Mouse (Mus musculus) MEL (cell line): ENCODE results near the gene Maged2. TPM values are rescaled to one million over a fixed set of nuclear protein-coding genes. Genes with fewer than 3 reads are reported as not detected.
"Not testable (repeated sequence)": the region's sequence is repeated elsewhere in the genome, so short reads cannot be mapped to it uniquely, and the experiment has no call there.

ENCODE experiments used
- DNase-seq: peaks from one replicate; pipeline ENCODE4 v3.0.0; 2011; ENCODE audit warnings: low read depth, low spot score
- H3K27ac ChIP-seq: 2 replicates; pipeline ENCODE4 v1.5.1; 2012; ENCODE audit warnings: low read depth, mild to moderate bottlenecking, control low read depth, low read length, moderate library complexity; ENCODE audit not compliant: control insufficient read depth
- H3K27me3 ChIP-seq, 2 experiments: fragments of 150-350 bp in 1 of 2; sonication (generic) in 1 of 2; 2 replicates each; pipeline ENCODE4 v1.6.1; 2012; ENCODE audit warnings: low read length in 2 of 2, mild to moderate bottlenecking in 2 of 2, improper control_type of control experiment in 1 of 2, moderate library complexity in 1 of 2; ENCODE audit not compliant: insufficient read depth in 2 of 2, control insufficient read depth in 1 of 2
- H3K36me3 ChIP-seq, 2 experiments: 2 replicates each; pipeline ENCODE4 v1.6.1; 2012 to 2014; ENCODE audit warnings: low read length in 2 of 2, improper control_type of control experiment in 1 of 2, inconsistent platforms in 1 of 2, mild to moderate bottlenecking in 1 of 2; ENCODE audit not compliant: insufficient read depth in 2 of 2, control insufficient read depth in 1 of 2
- H3K4me1 ChIP-seq, 2 experiments: fragments of 150-350 bp in 1 of 2; sonication (generic) in 1 of 2; 2 replicates each; pipeline ENCODE4 v1.6.1; 2012; ENCODE audit warnings: low read length in 2 of 2, improper control_type of control experiment in 1 of 2, mild to moderate bottlenecking in 1 of 2; ENCODE audit not compliant: insufficient read depth in 2 of 2, control insufficient read depth in 1 of 2
- H3K4me3 ChIP-seq, 2 experiments: fragments of 150-350 bp in 1 of 2; sonication (generic) in 1 of 2; 2 replicates each; pipeline ENCODE4 v1.5.1; 2012; ENCODE audit warnings: low read depth in 2 of 2, low read length in 2 of 2, mild to moderate bottlenecking in 2 of 2, moderate library complexity in 2 of 2, control low read depth in 1 of 2, improper control_type of control experiment in 1 of 2; ENCODE audit not compliant: control insufficient read depth in 1 of 2, insufficient read depth in 1 of 2
- H3K79me2 ChIP-seq: 2 replicates; pipeline ENCODE4 v1.6.1; 2012; ENCODE audit warnings: mild to moderate bottlenecking, low read length, moderate library complexity; ENCODE audit not compliant: control insufficient read depth, poor library complexity, insufficient read depth
- H3K9ac ChIP-seq: 2 replicates; pipeline ENCODE4 v1.6.1; 2012; ENCODE audit warnings: low read depth, mild to moderate bottlenecking, control low read depth, low read length, moderate library complexity; ENCODE audit not compliant: control insufficient read depth, poor library complexity, severe bottlenecking
- H3K9me3 ChIP-seq: fragments of 150-350 bp; sonication (generic); replicated peaks from 2 replicates; pipeline ENCODE4 v1.6.1; 2012; ENCODE audit warnings: mild to moderate bottlenecking, low read length, improper control_type of control experiment, moderate library complexity; ENCODE audit not compliant: insufficient read depth
- BHLHE40 ChIP-seq: IDR thresholded peaks from 2 replicates; pipeline ENCODE4 v1.6.1; 2012; ENCODE audit warnings: low read depth, mild to moderate bottlenecking, inconsistent platforms, low read length, improper control_type of control experiment, borderline replicate concordance
- CHD2 ChIP-seq: IDR thresholded peaks from 2 replicates; pipeline ENCODE4 v1.6.1; 2011; ENCODE audit warnings: low read length, improper control_type of control experiment
- EP300 ChIP-seq, 2 experiments: IDR thresholded peaks; 2 replicates each; pipeline ENCODE4 v1.6.1; 2011; ENCODE audit warnings: improper control_type of control experiment in 2 of 2, low read length in 2 of 2, low read depth in 1 of 2, mild to moderate bottlenecking in 1 of 2
- ETS1 ChIP-seq: IDR thresholded peaks from 2 replicates; pipeline ENCODE4 v1.6.1; 2012; ENCODE audit warnings: low read depth, mild to moderate bottlenecking, inconsistent platforms, low read length, improper control_type of control experiment, moderate library complexity
- GATA1 ChIP-seq: IDR thresholded peaks from 2 replicates; pipeline ENCODE4 v1.6.1; 2011; ENCODE audit warnings: low read depth, low read length, improper control_type of control experiment
- HCFC1 ChIP-seq: IDR thresholded peaks from 2 replicates; pipeline ENCODE4 v1.6.1; 2012; ENCODE audit warnings: low read depth, mild to moderate bottlenecking, inconsistent platforms, low read length, improper control_type of control experiment, moderate library complexity
- JUND ChIP-seq: IDR thresholded peaks from 2 replicates; pipeline ENCODE4 v1.6.1; 2011; ENCODE audit warnings: low read depth, mild to moderate bottlenecking, improper control_type of control experiment, low read length
- KAT2A ChIP-seq: conservative IDR thresholded peaks from 2 replicates; pipeline ENCODE4 v1.6.1; 2012; ENCODE audit warnings: low read depth, low read length, improper control_type of control experiment, inconsistent platforms
- MAZ ChIP-seq: IDR thresholded peaks from 2 replicates; pipeline ENCODE4 v1.6.1; 2012; ENCODE audit warnings: low read depth, mild to moderate bottlenecking, inconsistent platforms, low read length, improper control_type of control experiment
- MEF2A ChIP-seq: IDR thresholded peaks from 2 replicates; pipeline ENCODE4 v1.6.1; 2014; ENCODE audit warnings: low read depth, mild to moderate bottlenecking, inconsistent platforms, low read length, improper control_type of control experiment; ENCODE audit not compliant: poor library complexity, insufficient replicate concordance, severe bottlenecking; ENCODE audit errors: extremely low read depth
- MYB ChIP-seq: IDR thresholded peaks from 2 replicates; pipeline ENCODE4 v1.6.1; 2011; ENCODE audit warnings: mild to moderate bottlenecking, low read depth, low read length, improper control_type of control experiment
- POLR2A ChIP-seq, 2 experiments: IDR thresholded peaks; 2 replicates each; pipeline ENCODE4 v1.6.1; 2011 to 2012; ENCODE audit warnings: low read length in 2 of 2, mild to moderate bottlenecking in 2 of 2, control low read depth in 1 of 2, improper control_type of control experiment in 1 of 2, low read depth in 1 of 2, moderate library complexity in 1 of 2; ENCODE audit not compliant: control insufficient read depth in 1 of 2, insufficient read depth in 1 of 2, poor library complexity in 1 of 2
- POLR2AphosphoS2 ChIP-seq: IDR thresholded peaks from 2 replicates; pipeline ENCODE4 v1.6.1; 2011; ENCODE audit warnings: low read length, improper control_type of control experiment
- POLR2AphosphoS5 ChIP-seq: IDR thresholded peaks from 2 replicates; pipeline ENCODE4 v1.6.1; 2012; ENCODE audit warnings: low read depth, borderline replicate concordance, mild to moderate bottlenecking, inconsistent platforms, low read length, moderate library complexity, mixed read lengths
- RCOR1 ChIP-seq: IDR thresholded peaks from 2 replicates; pipeline ENCODE4 v1.6.1; 2012; ENCODE audit warnings: low read depth, mild to moderate bottlenecking, inconsistent platforms, low read length, improper control_type of control experiment
- TAL1 ChIP-seq: IDR thresholded peaks from 2 replicates; pipeline ENCODE4 v1.6.1; 2012; ENCODE audit warnings: mild to moderate bottlenecking, inconsistent platforms, low read length, moderate library complexity, mixed read lengths
- USF1 ChIP-seq: IDR thresholded peaks from 2 replicates; pipeline ENCODE4 v1.6.1; 2014; ENCODE audit warnings: low read depth, mild to moderate bottlenecking, inconsistent platforms, low read length, improper control_type of control experiment, moderate library complexity
- ZC3H11A ChIP-seq: IDR thresholded peaks from 2 replicates; pipeline ENCODE4 v1.6.1; 2012; ENCODE audit warnings: low read depth, mild to moderate bottlenecking, inconsistent platforms, low read length, improper control_type of control experiment
- ZNF384 ChIP-seq: IDR thresholded peaks from 2 replicates; pipeline ENCODE4 v1.6.1; 2012; ENCODE audit warnings: low read depth, mild to moderate bottlenecking, inconsistent platforms, low read length, improper control_type of control experiment
- polyA plus RNA-seq, 2 experiments: library from polyadenylated mRNA; stranded (reverse) in 1 of 2; unstranded in 1 of 2; fragments of >175 nt in 1 of 2; fragments of >200 nt in 1 of 2; gene quantifications; 2 replicates each; pipeline versions ENCODE4 v1.2.1 to v1.2.4; 2012; ENCODE audit warnings: low replicate concordance in 2 of 2, low read depth in 1 of 2; ENCODE audit not compliant: insufficient read length in 2 of 2, insufficient read depth in 1 of 2, missing spikeins in 1 of 2
- total RNA-seq: library from RNA; depleted of rRNA; stranded (reverse); fragments of 300-350 nt; gene quantifications from 2 replicates; pipeline ENCODE4 v1.2.3, GENCODE M21; 2012

The Maged2 gene
- total and polyA plus RNA-seq, 3 experiments = not detected

DNA sequence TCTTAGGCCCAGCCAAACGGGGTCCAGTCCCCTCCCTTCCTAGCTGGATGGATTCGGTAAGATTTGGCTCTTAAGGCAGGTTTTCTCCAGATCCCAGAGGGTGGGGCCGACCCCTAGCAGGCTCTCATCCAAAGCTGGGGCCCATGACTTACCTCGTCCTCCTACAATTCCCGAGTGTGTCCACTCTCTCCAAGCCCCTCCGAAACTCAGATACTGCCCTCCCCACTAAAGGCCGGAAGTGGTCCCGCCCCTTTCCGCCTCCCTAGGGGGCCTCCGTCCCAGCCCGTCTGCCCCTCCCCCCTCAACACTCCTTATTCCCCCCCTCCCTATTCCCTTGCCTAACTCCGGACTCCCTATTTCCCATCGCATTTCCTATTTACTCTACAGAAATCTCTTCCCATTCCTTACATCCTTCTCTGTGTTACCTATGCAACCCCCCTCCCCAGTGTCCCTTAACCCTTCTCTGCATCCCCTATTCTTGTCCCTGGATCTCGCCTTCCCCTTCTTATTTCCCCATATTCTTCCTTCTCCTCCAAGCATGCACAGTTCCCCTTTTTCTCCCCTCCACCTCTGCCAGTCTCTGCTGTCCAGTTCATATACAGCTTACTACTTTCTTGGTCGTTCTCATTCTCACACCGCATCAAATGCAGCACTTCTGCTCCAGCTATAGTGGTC is 544 bp downstream of the Maged2 start:
- no peaks in the 10 kb centered on the region for H3K36me3 ChIP-seq
- no peak overlapping the region for H3K27ac ChIP-seq
- H3K9ac ChIP-seq = no peak overlapping the region
- H3K27me3 ChIP-seq = no peaks in the 10 kb centered on the region
- TF ChIP-seq ZC3H11A = no peak
- no peak for TF ChIP-seq TAL1
- TF ChIP-seq JUND = no peak
- no peak for TF ChIP-seq BHLHE40
- no peak for TF ChIP-seq MEF2A
- TF ChIP-seq RCOR1 = no peak
- no peak for TF ChIP-seq CHD2
- TF ChIP-seq POLR2AphosphoS2 = no peak
- TF ChIP-seq KAT2A = no peak
- no peak for TF ChIP-seq POLR2AphosphoS5
- no peak for TF ChIP-seq MAZ
- no peak for TF ChIP-seq ETS1
- no peak for TF ChIP-seq HCFC1
- TF ChIP-seq EP300 (IDR thresholded peaks at IDR 0.05; ENCODE audit: low read depth in 1 of 2, low read length in 2 of 2) = no peak
- TF ChIP-seq MYB = no peak
- no peak for TF ChIP-seq GATA1
- no peak for TF ChIP-seq ZNF384
- no peak for TF ChIP-seq POLR2A (IDR thresholded peaks at IDR 0.05; ENCODE audit: control insufficient read depth in 1 of 2, insufficient read depth in 1 of 2, low read depth in 1 of 2, low read length in 2 of 2, poor library complexity in 1 of 2)
- no peaks in the 10 kb centered on the region for H3K79me2 ChIP-seq
- no peak for DNase-seq
- H3K4me1 ChIP-seq = no peaks in the 10 kb centered on the region
- H3K9me3 ChIP-seq = no peaks in the 10 kb centered on the region
- no peak overlapping the region for H3K4me3 ChIP-seq

DNA sequence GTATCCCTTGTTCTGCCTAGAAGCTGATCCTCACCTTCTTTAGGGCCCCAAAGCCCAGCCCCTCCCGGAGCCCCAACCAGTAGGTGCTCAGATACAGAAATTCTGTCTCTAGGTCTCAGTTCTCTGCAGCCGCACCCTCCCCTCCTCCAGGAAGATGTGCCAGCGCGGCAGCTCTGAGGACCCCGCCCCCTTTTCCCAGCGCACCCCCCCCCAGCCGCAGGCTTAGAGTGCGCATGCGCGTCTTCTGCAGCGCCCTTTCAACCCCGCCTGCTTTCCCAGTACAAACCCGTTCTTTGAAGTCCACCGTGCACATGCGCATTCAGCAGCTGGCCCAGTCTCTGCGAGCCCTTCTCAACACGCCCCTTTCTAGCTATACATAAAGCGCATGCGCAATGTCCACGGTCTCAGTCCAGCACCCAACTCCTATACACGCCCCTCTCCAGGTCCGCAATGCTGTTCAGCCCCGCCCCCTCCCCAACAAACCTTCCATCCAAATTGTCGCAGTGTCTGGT is 1.3 kb downstream of the Maged2 start:
- no peak overlapping the region for H3K27ac ChIP-seq
- H3K9ac ChIP-seq = no peak overlapping the region
- no peaks in the 10 kb centered on the region for H3K36me3 ChIP-seq
- no peaks in the 10 kb centered on the region for H3K9me3 ChIP-seq
- no peaks in the 10 kb centered on the region for H3K27me3 ChIP-seq
- no peak for TF ChIP-seq USF1
- TF ChIP-seq POLR2AphosphoS2 = no peak
- no peak for TF ChIP-seq ZC3H11A
- no peak for TF ChIP-seq POLR2A (IDR thresholded peaks at IDR 0.05; ENCODE audit: control insufficient read depth in 1 of 2, insufficient read depth in 1 of 2, low read depth in 1 of 2, low read length in 2 of 2, poor library complexity in 1 of 2)
- TF ChIP-seq POLR2AphosphoS5 = no peak
- no peak overlapping the region for H3K4me3 ChIP-seq
- no peaks in the 10 kb centered on the region for H3K79me2 ChIP-seq
- DNase-seq = no peak
- H3K4me1 ChIP-seq = no peaks in the 10 kb centered on the region

DNA sequence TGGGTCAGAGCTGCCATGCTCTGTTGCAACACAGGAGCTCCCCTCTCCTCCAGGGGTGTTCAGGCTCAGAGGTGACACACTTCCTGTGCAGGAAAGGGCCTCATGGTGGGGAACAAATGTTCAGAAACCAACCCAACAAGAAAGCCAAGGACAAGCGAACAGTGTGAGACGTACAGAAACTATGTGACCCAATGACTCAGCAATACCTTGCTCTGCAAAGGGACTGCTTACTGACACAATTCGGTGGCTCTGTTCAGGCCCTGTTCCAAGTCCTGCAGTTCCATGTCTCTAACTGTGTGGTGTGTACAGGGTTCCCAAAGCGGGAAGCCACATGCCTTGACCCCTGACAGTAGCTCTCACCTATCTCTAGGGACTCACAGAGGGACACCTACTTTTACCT is 13.2 kb downstream of the Maged2 start:
- not testable (repeated sequence) for DNase-seq, H3K36me3 ChIP-seq, H3K9ac ChIP-seq, H3K27me3 ChIP-seq, H3K9me3 ChIP-seq, H3K79me2 ChIP-seq, H3K4me1 ChIP-seq, H3K27ac ChIP-seq, H3K4me3 ChIP-seq

DNA sequence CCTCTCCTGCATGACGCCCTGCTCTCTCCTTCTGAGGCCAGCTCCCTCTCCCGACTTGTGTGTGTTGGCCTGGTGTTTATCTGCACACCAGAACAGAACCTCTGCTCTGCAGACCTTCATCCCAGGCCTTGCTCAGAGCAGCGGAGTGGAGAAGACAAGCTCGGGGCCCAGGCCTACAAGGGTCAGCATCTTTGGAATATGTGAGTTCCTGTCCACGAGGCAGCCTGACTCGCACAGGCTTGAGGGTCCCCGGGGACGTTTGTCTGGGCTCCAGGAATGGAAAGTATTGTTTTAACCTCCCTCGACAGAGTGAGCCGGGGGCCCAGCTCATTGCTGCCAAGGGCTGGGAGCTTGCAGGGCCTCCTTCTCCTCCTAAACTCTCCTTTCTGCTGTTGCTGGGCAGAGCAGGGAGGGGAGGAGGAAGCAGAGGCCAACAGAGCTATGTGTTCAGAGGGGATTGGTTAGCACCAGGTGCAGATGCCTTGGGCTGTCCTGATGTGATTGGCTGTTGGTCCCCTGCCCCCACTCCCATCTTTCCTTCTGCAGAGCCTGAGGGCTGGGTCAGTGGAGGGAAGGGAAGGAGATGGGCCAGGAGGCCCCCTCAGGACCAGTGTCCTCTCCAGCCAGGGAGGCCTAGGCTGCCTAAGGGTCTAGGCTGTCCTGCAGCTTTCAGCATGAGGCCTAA is 15.5 kb downstream of the Maged2 start:
- H3K4me3 ChIP-seq, H3K4me1 ChIP-seq, H3K36me3 ChIP-seq, H3K79me2 ChIP-seq, H3K27me3 ChIP-seq, DNase-seq, H3K9me3 ChIP-seq, H3K27ac ChIP-seq, H3K9ac ChIP-seq: not testable (repeated sequence)
